In the genomic region with DNA sequence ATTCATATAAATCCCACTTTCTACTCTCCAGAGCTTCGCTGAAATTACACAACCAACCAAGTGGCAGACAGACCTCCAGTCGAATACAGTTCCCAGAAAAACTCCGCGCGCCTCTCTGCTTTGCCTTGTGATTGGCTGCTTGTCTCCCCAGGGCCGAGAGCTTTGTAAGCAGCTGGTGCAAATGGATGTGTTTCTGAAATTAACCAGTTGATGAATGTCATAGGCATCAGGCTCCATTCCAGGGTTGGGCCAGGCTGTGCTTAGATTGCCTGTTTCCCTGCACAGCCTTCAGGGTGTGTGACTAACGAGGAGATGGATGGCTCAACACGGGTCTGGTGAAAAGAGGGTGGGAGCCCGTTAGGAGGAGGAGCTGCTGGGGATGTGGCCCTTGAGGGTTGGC, we compare ENCODE assay signal across 10 mouse cellular contexts. TPM values are rescaled to one million over a fixed set of nuclear protein-coding genes. Genes with fewer than 3 reads are reported as not detected.
DNase-seq lines count a peak whose midpoint lies in the region; ATAC-seq lines count a peak whose summit lies in the region.
"Had no signal": no experiment of that assay in that cellular context is flagged by ENCODE, and none has a peak within 500 bp of the region (broad histone marks: within the 10 kb centered on the region; RNA-seq: fewer than 3 reads in every experiment).

No protein-coding gene starts in this region.

- DNase-seq in layer of hippocampus, adult 11-12 months (ENCODE audit: low spot score): peak; percentile 19
- no peak for DNase-seq in layer of hippocampus, adult 9-10 months (ENCODE audit: low spot score)
- peak; percentile 22 for DNase-seq in NIH3T3 (ENCODE audit: low read depth)
- peak; percentile 20 for DNase-seq in brain, adult 2 months (ENCODE audit: low read depth, low spot score)
- DNase-seq in layer of hippocampus, postnatal 14 days (ENCODE audit: low spot score in 2 of 2): peak; percentile 41 to 45
- no peak for DNase-seq in natural killer cell, adult 2 months (ENCODE audit: low spot score in 2 of 2)
- DNase-seq: cerebellum, adult 2 months; gastrocnemius, adult 2 months; liver, postnatal 0 days had no signal

- ATAC-seq in erythroid progenitor cell, adult 5-6 weeks (replicated peaks; ENCODE audit: low FRiP score, poor library complexity, severe bottlenecking): no peak
- ATAC-seq: liver, postnatal 0 days had no signal

RNA-seq across cellular contexts. Expression of gene Bcl9, which starts 36.9 kb away (rescaled TPM):
- 10 to 100 TPM; 59.7 to 64.8 TPM for total RNA-seq in layer of hippocampus, postnatal 14 days (2021)
- 14.4 and 45.7 TPM in 2 replicates for total RNA-seq in erythroid progenitor cell, adult 5-6 weeks (2015; ENCODE audit: low replicate concordance)
- total RNA-seq in erythroid progenitor cell, adult 5-6 weeks (2017; ENCODE audit: low replicate concordance): 0.13 and 0.76 TPM in 2 replicates

Comparison
In these comparisons a context has a peak if more than half of its experiments do, and no peak if none do; other contexts are left out.
1. DNase-seq: peak in layer of hippocampus, adult 11-12 months (single experiment), NIH3T3 (single experiment), brain, adult 2 months (single experiment) and layer of hippocampus, postnatal 14 days (2 of 2); none in layer of hippocampus, adult 9-10 months (single experiment) and natural killer cell, adult 2 months (0 of 2).